Mouse (Mus musculus) activated CD4-positive, CD25-positive, alpha-beta regulatory T cell (primary cell): ENCODE data around the gene Fut11. TPM values are rescaled to one million over a fixed set of nuclear protein-coding genes. Genes with fewer than 3 reads are reported as not detected.

Source experiments
- polyA plus RNA-seq, 2 experiments: library from polyadenylated mRNA; unstranded; fragments of 100-300 nt; shearing (Covaris generic); gene quantifications; one replicate each; pipeline ENCODE4 v1.2.1; 2017

Fut11 gene
- polyA plus RNA-seq, result 10 to 100 TPM in 1 of 2 experiments, 1 to 10 TPM in 1; 9.8 to 13.7 TPM

DNA sequence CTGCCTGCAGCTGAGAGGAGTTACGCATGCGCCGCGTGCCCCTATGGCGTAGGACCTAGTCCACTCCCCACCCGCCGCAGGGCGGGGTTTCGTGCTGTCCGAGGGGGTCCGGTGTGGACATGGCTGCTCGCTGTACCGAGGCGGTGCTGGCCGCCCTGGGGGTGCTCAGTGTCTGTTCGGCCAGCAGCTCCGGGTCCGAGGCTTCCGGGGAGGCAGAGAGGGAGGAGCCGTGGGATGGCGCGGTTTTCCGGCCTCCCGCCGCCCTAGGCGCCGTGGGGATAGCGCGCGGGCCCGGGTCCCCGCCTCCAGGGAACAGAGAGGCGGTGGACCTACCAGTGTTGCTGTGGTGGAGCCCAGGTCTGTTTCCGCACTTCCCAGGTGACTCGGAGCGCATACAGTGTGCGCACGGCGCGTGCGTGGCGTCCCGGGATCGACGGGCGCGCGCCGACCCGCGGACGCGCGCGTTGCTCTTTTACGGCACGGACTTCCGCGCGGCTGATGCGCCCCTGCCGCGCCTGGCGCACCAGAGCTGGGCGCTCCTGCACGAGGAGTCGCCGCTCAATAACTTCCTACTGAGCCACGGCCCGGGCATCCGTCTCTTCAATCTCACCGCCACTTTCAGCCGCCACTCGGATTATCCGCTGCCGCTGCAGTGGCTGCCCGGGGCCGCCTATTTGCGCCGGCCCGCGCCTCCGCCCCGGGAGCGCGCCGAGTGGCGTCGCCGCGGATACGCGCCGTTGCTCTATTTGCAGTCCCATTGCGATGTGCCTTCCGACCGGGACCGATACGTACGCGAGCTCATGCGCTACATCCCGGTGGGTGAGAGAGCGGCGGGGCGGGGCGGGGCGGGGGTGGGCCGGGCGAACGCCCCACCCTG lies at the start of gene Fut11:
Fut11 (plus strand) TSS at position 85 of the 877 bp plus-strand sequence.

DNA sequence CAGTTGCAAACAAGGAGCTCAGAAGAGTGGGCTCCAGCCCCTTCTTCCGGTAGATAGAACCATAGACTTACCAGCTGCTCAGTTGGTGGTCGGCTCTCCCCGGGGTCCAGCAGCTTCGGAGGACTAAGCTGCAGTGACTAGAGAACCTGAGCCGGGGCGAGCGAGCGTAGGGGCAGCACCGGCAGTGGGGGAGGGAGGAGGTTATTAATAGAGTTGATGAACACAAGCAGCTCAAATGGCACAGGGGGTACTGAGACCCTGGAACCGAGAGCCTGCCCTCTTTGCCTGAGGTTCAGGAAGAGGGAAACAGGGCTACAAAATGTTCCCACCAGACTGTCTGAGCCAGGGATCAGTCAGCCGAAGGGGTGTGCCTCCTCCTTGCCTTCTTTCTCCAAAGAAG lies 38.4 kb upstream of the Fut11 start, which contains the start of gene Myoz1:
Myoz1 (minus strand) TSS at position 180 of the 400 bp plus-strand sequence.

DNA sequence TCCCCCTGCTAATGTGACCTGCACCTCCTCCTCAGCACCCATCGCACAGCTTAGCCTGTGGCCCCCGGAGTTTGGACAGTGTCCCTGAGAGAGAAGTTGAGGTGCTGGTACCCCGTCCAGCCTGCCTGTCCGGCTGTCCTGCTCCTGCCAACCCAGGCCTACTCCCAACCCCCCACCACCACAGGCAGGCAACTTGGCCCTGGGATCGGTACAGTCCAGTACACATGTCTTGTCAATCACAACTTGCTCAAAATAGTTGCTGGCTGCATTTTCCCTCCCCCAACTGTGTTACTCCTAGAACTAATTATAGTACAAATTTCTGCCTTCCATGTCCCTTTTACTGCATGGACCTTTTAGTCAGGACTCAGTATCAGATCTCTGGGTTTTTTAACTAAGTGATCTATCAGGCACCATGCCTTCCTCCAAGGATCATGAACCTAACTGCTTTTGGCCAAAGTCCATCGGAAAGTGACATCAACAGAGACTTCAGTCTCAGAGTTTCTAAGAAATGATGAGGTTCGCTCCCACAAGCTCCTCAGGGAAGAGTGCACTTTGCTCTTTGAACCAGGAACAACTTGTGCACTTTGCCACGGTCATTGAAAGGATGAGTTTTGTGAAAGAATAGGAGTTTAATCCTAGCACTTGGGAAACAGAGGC lies 26.5 kb upstream of the Fut11 start, which contains the start of gene Synpo2l:
Synpo2l (minus strand) TSS at position 201 of the 657 bp plus-strand sequence.

DNA sequence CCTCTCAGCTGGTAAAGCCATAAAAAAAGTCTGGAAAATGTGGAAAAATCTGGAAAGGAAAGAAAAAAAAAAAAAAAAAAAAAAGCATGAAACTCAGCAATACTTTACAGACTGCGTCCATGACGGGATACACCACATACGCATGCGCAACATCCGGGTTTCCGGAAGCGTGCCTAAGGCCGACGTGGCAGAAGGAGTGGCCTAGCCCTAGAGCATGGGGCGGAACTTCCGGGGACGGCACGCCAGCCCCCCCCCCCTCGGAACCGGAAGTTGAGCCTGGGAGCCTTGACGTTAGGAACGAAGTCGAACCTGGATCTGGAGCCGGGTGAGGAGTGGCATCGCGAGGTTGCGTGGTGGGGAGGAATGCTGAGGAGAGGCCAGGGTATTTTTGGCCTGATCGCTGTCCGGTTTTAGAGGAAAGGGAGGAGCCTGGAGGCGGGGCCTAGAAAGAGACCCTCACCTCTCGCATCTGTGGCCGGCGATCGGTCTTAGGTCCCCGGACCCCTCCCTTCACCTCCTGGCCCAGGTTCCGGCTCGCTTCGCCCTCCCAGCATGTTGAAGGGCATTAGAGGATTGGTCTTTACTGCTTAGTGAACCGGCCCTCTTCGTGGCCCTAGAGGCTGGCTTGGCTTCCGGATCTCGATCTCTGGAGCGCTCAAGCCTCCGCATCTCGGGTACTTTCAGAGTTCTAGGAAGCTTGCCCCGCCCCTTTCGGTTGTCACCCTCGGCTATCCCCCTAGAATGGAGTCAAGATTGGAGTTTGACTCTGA lies 20.5 kb upstream of the Fut11 start, which contains the start of gene Sec24c:
Sec24c (plus strand) TSS at position 245 of the 770 bp plus-strand sequence.

DNA sequence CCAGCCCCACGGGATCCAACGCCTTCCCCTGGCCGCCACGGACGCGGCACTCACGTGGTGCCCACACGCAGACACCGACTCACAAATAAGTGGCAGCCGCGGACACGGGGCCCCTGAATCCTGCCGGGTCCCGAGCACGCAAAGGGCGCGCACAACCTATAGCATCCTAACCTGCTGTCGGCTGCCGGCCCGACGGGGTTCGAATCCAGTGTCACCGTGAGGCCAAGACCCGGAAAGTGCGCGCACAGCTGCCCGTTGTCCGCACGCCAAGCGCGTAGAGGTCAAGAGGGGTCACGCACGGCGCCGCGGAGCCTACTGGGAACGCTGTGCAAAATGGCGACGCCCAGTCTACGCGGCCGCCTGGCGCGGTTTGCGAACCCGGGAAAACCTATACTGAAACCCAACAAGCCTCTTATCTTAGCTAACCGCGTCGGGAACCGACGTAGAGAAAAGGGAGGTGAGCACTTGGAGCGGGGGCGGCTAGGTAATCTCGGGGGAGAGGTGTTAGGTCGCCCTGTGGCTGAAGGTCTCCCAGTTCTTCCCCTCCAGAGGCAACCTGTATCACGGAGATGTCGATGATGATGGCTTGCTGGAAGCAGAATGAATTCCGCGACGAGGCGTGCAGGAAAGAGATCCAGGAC lies 8.1 kb downstream of the Fut11 start, which contains the start of gene Chchd1:
Chchd1 (plus strand) TSS at position 266 of the 641 bp plus-strand sequence.

DNA sequence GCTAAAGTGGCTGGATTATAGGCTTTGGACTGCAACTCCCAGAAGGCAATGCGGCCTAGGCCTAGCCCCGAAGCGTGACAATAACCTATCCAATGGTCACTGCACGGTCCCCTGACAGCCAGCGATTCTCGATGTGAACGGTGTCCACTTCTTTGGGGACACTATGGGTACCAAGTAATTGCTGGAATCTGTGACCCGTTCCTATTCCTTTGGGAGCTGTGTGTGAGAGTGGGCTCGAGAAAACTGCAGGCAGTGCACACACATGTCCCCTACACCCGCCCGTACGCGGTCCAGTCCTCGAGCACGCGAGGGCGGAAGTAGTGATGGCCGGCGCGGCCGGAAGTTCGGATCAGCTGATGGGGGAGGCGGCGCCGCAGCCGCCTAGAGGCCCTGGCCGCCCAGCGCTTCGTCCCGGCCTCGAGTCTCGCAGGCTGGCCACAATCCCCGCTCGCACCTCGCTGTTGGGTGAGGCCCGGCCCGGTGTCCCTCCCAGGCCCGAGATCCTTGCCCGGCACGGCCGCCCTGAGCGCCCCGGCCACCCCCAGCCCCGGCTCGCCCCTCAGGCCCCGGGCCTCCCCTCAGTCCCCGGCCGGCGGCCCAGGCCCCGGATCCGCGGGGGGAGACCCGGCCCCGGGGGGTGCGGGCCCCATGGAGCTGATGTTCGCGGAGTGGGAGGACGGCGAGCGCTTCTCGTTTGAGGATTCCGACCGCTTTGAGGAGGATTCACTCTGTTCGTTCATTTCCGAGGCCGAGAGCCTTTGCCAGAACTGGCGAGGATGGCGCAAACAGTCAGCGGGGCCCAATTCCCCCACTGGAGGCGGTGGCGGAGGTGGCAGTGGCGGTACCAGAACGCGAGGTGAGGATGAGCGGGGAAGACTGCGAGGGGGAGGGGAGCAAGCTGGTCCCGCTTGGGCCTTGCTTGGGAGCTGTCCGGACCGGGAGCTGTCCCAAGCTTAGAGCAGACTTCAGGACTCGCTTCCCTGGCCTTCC lies 12.7 kb downstream of the Fut11 start, which contains the start of gene Zswim8:
Zswim8 (plus strand) TSS at position 352 of the 990 bp plus-strand sequence.

DNA sequence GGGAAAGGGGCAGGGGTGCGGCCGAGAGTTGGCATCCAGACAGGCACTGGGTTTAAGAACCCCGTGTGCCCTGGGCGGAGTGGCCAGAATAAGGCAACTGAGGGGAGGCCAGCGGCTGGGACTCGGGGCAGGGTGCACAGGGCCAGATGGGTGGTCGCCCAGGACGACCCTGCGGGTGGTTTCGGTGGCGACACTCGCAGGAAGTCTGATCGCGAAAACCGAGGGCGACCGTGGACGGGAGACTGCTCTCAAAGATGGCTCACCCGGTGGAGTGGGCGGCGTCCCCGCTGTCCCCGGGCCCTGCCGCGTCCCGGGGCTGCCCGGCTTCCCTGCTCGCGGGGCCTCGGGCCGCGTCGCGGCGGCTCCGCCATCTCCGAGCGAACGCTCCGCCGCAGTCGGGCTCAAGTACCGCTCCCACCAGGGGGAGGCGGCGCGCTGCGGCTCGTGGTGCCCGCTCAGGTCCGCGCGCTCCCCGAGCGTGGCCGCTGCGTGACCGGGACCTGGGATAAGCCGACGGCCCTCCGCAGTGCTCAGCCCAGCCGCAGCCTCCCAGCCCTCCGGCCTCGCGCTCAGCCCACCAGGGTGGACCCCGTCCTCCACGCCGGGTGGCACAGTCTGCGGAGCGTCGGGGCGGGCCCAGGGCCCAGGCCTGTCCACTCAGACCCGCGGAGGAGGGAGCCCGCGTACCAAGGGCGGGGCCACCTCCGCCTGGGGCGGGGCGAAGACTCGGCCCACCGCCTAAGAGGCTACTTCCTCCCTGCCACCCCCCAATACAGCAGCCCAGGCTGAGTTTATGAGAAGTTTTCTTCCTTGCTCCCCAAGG lies 39.4 kb downstream of the Fut11 start, which contains the start of gene Ndst2:
Ndst2 (minus strand) TSS at position 611 of the 823 bp plus-strand sequence.

Other genes starting within 250 kb of the Fut11 start
- gene Cfap70, start 242.7 kb upstream of the Fut11 start, polyA plus RNA-seq, result under 1 TPM in 1 of 2 experiments, not detected in 1; 0.31 TPM
- 10 to 100 TPM; 30.9 to 43.7 TPM for gene Anxa7, start 214.8 kb upstream of the Fut11 start, polyA plus RNA-seq
- 1 to 10 TPM; 1.3 to 2.3 TPM for gene Mss51, start 198.1 kb upstream of the Fut11 start, polyA plus RNA-seq
- gene Ppp3cb, start 148.4 kb upstream of the Fut11 start, polyA plus RNA-seq, result 10 to 100 TPM; 30.4 to 31.4 TPM
- 1 to 10 TPM; 2.5 to 2.6 TPM for gene Usp54, start 53.9 kb upstream of the Fut11 start, polyA plus RNA-seq
- gene Myoz1, start 38.4 kb upstream of the Fut11 start, polyA plus RNA-seq, result not detected
- under 1 TPM in 1 of 2 experiments, not detected in 1; 0.21 TPM for gene Synpo2l, start 26.6 kb upstream of the Fut11 start, polyA plus RNA-seq
- gene Sec24c, start 20.7 kb upstream of the Fut11 start, polyA plus RNA-seq, result 100 to 1,000 TPM; 181 to 190 TPM
- 100 to 1,000 TPM; 102 to 136 TPM for gene Chchd1, start 8.0 kb downstream of the Fut11 start, polyA plus RNA-seq
- gene Zswim8, start 12.6 kb downstream of the Fut11 start, polyA plus RNA-seq, result 10 to 100 TPM; 35.8 to 56.8 TPM
- gene Ndst2, start 39.6 kb downstream of the Fut11 start, polyA plus RNA-seq, result 10 to 100 TPM; 34.4 to 35.0 TPM
- gene Camk2g, start 99.1 kb downstream of the Fut11 start, polyA plus RNA-seq, result 10 to 100 TPM in 1 of 2 experiments, 1 to 10 TPM in 1; 6.8 to 10.1 TPM
- gene Plau, start 141.7 kb downstream of the Fut11 start, polyA plus RNA-seq, result under 1 TPM in 1 of 2 experiments, not detected in 1; 0.07 TPM
- 1 to 10 TPM; 1.9 to 3.1 TPM for gene Vcl, start 234.4 kb downstream of the Fut11 start, polyA plus RNA-seq